Mouse (Mus musculus) hindbrain, embryonic 16.5 days (tissue): ENCODE results near the gene Mus81. TPM values are rescaled to one million over a fixed set of nuclear protein-coding genes. Genes with fewer than 3 reads are reported as not detected.
"Not testable (repeated sequence)": the region's sequence is repeated elsewhere in the genome, so short reads cannot be mapped to it uniquely, and the experiment has no call there.

Source experiments
- ATAC-seq: fragments of 200-750 bp; cut with Nextera tagmentation; 2 replicates; pipeline ENCODE4 v1.8.0; 2017; ENCODE audit warnings: moderate TSS enrichment, moderate library complexity
- H3K27ac ChIP-seq: fragments of 300-500 bp; sonication (generic); 2 replicates; pipeline ENCODE4 v1.5.1; 2014; ENCODE audit warnings: low read depth, mild to moderate bottlenecking, control low read depth, low read length, moderate library complexity
- H3K27me3 ChIP-seq: fragments of 300-500 bp; sonication (generic); replicated peaks from 2 replicates; pipeline ENCODE4 v1.6.1; 2014; ENCODE audit warnings: low read length; ENCODE audit not compliant: control insufficient read depth, insufficient read depth
- H3K36me3 ChIP-seq: fragments of 300-500 bp; sonication (generic); 2 replicates; pipeline ENCODE4 v1.6.1; 2014; ENCODE audit warnings: mild to moderate bottlenecking, low read length, moderate library complexity, mixed read lengths; ENCODE audit not compliant: control insufficient read depth, insufficient read depth
- H3K4me1 ChIP-seq: fragments of 300-500 bp; sonication (generic); 2 replicates; pipeline ENCODE4 v1.6.1; 2014; ENCODE audit warnings: low read depth, low read length; ENCODE audit not compliant: control insufficient read depth, insufficient read depth
- H3K4me2 ChIP-seq: fragments of 300-500 bp; sonication (generic); 2 replicates; pipeline ENCODE4 v1.6.1; 2014; ENCODE audit warnings: mild to moderate bottlenecking, low read length, control low read depth, moderate library complexity
- H3K4me3 ChIP-seq: fragments of 300-500 bp; sonication (generic); 2 replicates; pipeline ENCODE4 v1.5.1; 2014; ENCODE audit warnings: mild to moderate bottlenecking, low read length, control low read depth, moderate library complexity
- H3K9ac ChIP-seq: fragments of 300-500 bp; sonication (generic); 2 replicates; pipeline ENCODE4 v1.6.1; 2014; ENCODE audit warnings: low read depth, mild to moderate bottlenecking, control low read depth, low read length, moderate library complexity
- H3K9me3 ChIP-seq: fragments of 300-500 bp; sonication (generic); 2 replicates; pipeline ENCODE4 v1.6.1; 2014; ENCODE audit warnings: mild to moderate bottlenecking, low read length, moderate library complexity; ENCODE audit not compliant: control insufficient read depth
- WGBS: fragments of 180-500 bp; shearing (Covaris S2); extraction: QIAGEN DNeasy Blood & Tissue Kit; methylation state at CpG from one replicate; pipeline ENCODE4 v1.1.7; 2014; 5-methylcytosine and 5-hydroxymethylcytosine counted together
- polyA plus RNA-seq: library from polyadenylated mRNA; unstranded; fragments of >200 nt; fragmentation: Nextera tagmentation; extraction: Ambion mirVana; gene quantifications from 2 replicates; pipeline ENCODE4 v1.2.1, GENCODE M21; 2015

Mus81 gene
- polyA plus RNA-seq, 1 experiment from 2014 or later: 50.9 TPM

GRCm38 (mm10) chr19:5494314-5494713 lies 6.1 kb upstream of the Mus81 start:
- peaks cover 31% of the 10 kb centered on the region for H3K36me3 ChIP-seq
- no peak overlapping the region for H3K27ac ChIP-seq
- WGBS: 87% methylated on average over 3 of the region's 3 CpGs

DNA sequence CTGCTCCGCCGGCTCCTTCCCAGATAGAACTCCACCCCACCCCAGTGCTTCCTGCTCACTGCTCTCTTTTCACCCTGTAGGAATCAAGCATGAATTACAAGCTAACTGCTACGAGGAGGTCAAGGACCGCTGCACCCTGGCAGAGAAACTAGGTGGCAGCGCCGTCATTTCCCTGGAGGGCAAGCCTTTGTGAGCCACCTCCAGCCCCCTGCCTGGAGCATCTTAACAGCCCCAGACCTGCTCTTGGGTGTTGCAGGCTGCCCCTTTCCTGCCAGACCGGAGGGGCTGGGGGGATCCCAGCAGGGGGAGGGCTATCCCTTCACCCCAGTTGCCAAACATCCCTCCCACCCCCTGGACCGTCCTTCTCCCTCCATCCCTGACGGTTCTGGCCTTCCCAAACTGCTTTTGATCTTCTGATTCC lies 5.1 kb upstream of the Mus81 start:
- ATAC-seq, H3K9me3 ChIP-seq, H3K27ac ChIP-seq, H3K4me2 ChIP-seq, H3K9ac ChIP-seq, H3K27me3 ChIP-seq, H3K4me3 ChIP-seq: not testable (repeated sequence)
- 53% methylated on average over 9 of the region's 9 CpGs for WGBS
- Histone ChIP-seq H3K36me3 (peaks cover 31% of the 10 kb centered on the region), H3K4me1 (peaks cover 21% of the 10 kb centered on the region)

More at GRCm38 (mm10) chr19:5494314-5494713, 6.1 kb upstream of the Mus81 start:
- ATAC-seq: no peak
- no peak overlapping the region for H3K9ac ChIP-seq
- H3K4me1 ChIP-seq: peaks cover 19% of the 10 kb centered on the region
- H3K4me3 ChIP-seq: no peak overlapping the region
- no peaks in the 10 kb centered on the region for H3K9me3 ChIP-seq
- H3K4me2 ChIP-seq: no peak overlapping the region
- H3K27me3 ChIP-seq: no peaks in the 10 kb centered on the region

DNA sequence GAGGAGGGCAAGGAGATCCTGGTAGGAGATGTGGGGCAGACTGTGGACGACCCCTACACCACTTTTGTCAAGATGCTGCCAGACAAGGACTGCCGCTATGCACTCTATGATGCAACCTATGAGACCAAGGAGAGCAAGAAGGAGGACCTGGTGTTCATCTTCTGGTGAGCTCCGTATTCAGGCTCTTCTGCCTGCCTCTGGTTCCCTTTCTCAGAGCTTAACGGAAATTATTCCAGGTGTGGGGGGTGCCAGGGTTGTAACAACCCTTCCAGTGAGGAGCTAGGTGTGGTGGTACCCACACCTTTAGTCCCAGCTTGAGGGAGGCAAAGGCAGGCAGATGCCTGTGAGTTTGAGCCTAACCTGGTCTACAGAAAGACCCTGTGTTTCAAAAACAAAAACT lies 4.4 kb upstream of the Mus81 start:
- WGBS: 90% methylated on average over 4 of the region's 4 CpGs

GRCm38 (mm10) chr19:5490898-5491708 lies 2.9 kb upstream of the Mus81 start:
- Histone ChIP-seq H3K4me3 (peak overlapping the region; percentile 99), H3K27ac (peak overlapping the region; percentile 99), H3K36me3 (peaks cover 27% of the 10 kb centered on the region), H3K9me3 (no peaks in the 10 kb centered on the region), H3K4me2 (peak overlapping the region; percentile 92), H3K9ac (peak overlapping the region; percentile 96), H3K4me1 (peaks cover 31% of the 10 kb centered on the region), H3K27me3 (no peaks in the 10 kb centered on the region)
- under 1% methylated on average over 57 of the region's 59 CpGs for WGBS
- ATAC-seq: peak; percentile 39

More for the DNA sequence above, 4.4 kb upstream of the Mus81 start:
- no peak overlapping the region for H3K27ac ChIP-seq
- H3K4me1 ChIP-seq: peaks cover 22% of the 10 kb centered on the region
- no peak overlapping the region for H3K4me3 ChIP-seq
- peaks cover 27% of the 10 kb centered on the region for H3K36me3 ChIP-seq
- no peaks in the 10 kb centered on the region for H3K27me3 ChIP-seq
- no peak for ATAC-seq
- H3K9ac ChIP-seq: no peak overlapping the region
- no peak overlapping the region; the same call in 1 of the 2 replicates for H3K4me2 ChIP-seq
- no peaks in the 10 kb centered on the region for H3K9me3 ChIP-seq

- Histone ChIP-seq H3K36me3 (peaks cover 27% of the 10 kb centered on the region), H3K4me1 (peaks cover 31% of the 10 kb centered on the region), H3K4me2 (peak within 1 kb of the TSS; percentile 92), H3K27me3 (no peaks in the 10 kb centered on the region), H3K9me3 (no peaks in the 10 kb centered on the region), H3K9ac (peak within 1 kb of the TSS; percentile 96), H3K4me3 (peak within 1 kb of the TSS; percentile 99), H3K27ac (peak within 1 kb of the TSS; percentile 99)
- under 1% methylated on average over 62 of the region's 62 CpGs for WGBS
- peak; percentile 78 for ATAC-seq
Observed at GRCm38 (mm10) chr19:5490313-5490897, 2.2 kb upstream of the Mus81 start, which contains the start of gene Cfl1. Gene Cfl1, plus strand, starts transcription at chr19:5490455.

GRCm38 (mm10) chr19:5489721-5490120 lies 1.5 kb upstream of the Mus81 start:
- Histone ChIP-seq H3K27ac (peak overlapping the region; percentile 99), H3K4me3 (peak overlapping the region; percentile 99), H3K4me1 (peaks cover 31% of the 10 kb centered on the region), H3K36me3 (peaks cover 28% of the 10 kb centered on the region), H3K4me2 (peak overlapping the region; percentile 51)
- ATAC-seq, H3K27me3 ChIP-seq, H3K9ac ChIP-seq, H3K9me3 ChIP-seq: not testable (repeated sequence)
- WGBS: 49% methylated on average over 10 of the region's 10 CpGs

DNA sequence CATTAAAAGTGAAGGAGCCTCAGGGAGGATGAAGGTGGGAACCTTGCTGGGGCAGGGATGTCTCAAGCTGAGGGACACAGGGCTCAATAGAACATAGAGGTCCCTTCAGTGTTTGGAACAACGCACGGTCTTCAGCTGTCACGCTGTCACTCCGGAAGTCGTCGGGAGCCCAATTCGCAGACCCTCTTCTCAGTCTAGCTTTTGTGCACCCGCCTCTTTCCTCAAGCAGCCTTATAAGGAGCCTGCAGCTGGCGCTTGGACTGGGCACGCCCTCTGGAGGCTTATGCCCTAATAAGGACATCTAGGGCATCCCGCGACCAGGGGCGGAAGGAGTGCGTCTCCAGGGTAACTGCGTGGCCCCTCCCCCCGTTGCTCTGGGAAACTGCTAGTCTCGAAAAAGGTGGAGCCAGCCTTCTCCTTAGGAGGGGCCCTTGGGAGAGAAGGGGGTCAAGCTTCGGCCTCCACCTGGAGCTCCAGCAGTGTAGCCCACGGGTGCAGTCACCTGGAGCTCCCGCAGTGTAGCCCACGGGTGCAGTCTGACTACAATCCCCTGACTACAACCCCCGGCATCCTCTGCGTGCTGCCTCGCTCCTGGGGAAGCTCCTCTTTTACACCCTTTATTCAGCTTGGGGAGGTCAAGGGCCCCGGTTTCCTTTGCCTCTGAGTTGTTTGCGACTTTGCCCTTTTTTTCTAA lies 823 bp upstream of the Mus81 start:
- under 1% methylated on average over 25 of the region's 26 CpGs for WGBS
- Histone ChIP-seq H3K4me2 (peak overlapping the region; percentile 81), H3K36me3 (peaks cover 23% of the 10 kb centered on the region), H3K4me3 (peak overlapping the region; percentile 57), H3K9ac (peak overlapping the region; percentile 71), H3K27ac (peak overlapping the region; percentile 99), H3K27me3 (no peaks in the 10 kb centered on the region), H3K4me1 (peaks cover 31% of the 10 kb centered on the region), H3K9me3 (no peaks in the 10 kb centered on the region)
- ATAC-seq: peak; percentile 81

- no peaks in the 10 kb centered on the region for H3K27me3 ChIP-seq
- no peak overlapping the region for H3K4me3 ChIP-seq
- no peak overlapping the region for H3K9ac ChIP-seq
- H3K27ac ChIP-seq: no peak overlapping the region
- no peak overlapping the region; the same call in 1 of the 2 replicates for H3K4me2 ChIP-seq
- peaks cover 21% of the 10 kb centered on the region for H3K36me3 ChIP-seq
- H3K4me1 ChIP-seq: peaks cover 16% of the 10 kb centered on the region
- ATAC-seq: no peak
- 86% methylated on average over 4 of the region's 4 CpGs for WGBS
- H3K9me3 ChIP-seq: no peaks in the 10 kb centered on the region
Observed at GRCm38 (mm10) chr19:5486771-5487170, 1.4 kb downstream of the Mus81 start.

DNA sequence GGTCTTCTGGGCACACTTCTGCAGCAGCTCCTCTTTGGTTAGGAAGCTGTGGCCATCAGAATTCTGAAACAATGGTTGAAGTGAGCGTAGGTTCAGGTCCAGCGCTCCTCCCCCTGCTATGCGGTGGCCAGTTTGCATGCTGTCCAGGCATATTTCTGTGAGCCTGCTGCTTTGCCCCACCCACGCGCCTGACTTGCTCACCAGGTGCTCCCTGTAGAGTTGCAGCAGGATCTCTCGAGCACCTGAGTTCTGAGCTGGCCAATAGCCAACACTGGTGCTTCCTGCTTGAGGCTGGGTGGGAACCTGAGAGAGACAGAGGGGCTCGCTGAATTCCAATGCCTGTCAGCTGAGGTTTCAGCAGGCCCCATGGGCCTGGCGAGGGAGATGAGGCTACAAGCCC lies 1.9 kb downstream of the Mus81 start:
- H3K9me3 ChIP-seq: no peaks in the 10 kb centered on the region
- H3K36me3 ChIP-seq: peaks cover 21% of the 10 kb centered on the region
- peaks cover 15% of the 10 kb centered on the region for H3K4me1 ChIP-seq
- H3K4me3 ChIP-seq: no peak overlapping the region
- H3K27ac ChIP-seq: no peak overlapping the region
- no peaks in the 10 kb centered on the region for H3K27me3 ChIP-seq
- WGBS: 93% methylated on average over 8 of the region's 8 CpGs
- no peak for ATAC-seq
- H3K9ac ChIP-seq: no peak overlapping the region
- no peak overlapping the region for H3K4me2 ChIP-seq
